Mouse (Mus musculus): ENCODE results near the gene Ly6g6f.
"Not testable (repeated sequence)": the region's sequence is repeated elsewhere in the genome, so short reads cannot be mapped to it uniquely, and the experiment has no call there.

Ly6g6f gene

DNA sequence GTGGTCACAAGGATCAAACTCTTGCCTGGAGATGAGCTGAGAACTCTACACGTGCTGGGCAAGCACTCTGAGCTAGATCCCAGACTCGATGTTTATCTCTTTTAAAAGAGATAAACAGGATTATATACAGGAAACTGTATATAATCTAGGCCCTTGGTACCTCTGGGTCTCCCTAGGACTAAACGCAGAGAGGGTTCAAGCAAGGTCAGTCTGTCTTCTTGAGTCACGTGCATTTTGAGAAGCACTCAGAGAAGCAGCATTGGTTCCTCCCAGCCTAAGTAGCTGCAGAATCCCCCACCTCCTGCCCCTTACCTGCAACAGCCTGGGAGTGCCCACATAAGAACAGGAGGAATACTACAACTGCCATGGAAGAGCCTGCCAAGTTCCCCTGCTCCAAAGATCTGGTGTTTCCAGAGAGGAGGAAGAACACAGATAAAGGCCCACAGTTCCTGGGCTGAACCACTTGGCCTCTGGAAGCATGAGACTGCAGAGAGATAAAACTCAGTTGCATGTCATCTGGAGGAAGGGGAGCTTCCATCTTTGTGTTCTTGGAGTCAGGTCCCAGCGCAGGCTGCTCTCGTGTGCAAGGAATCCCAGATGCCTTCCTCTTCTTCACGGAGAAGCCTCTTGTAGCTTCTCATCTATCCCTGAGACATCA is at the start of gene Ly6g6f:
Gene Ly6g6f, minus strand, starts transcription at position 403 of the 658 bp plus-strand sequence.
- DNase-seq (ENCODE audit: low read depth, low spot score), result no peak

GRCm38 (mm10) chr17:35134801-35135590 is 49.6 kb upstream of the Ly6g6f start, which contains the start of gene Bag6:
TSS of gene Bag6 (plus strand) at chr17:35135178.
- peak; percentile 97 for DNase-seq (ENCODE audit: low read depth, low spot score)

- DNase-seq (ENCODE audit: low read depth, low spot score), result no peak
Measured at GRCm38 (mm10) chr17:35133517-35133916, 48.1 kb upstream of the Ly6g6f start.

- DNase-seq (ENCODE audit: low read depth, low spot score), result no peak
Measured at GRCm38 (mm10) chr17:35132174-35132560, 46.8 kb upstream of the Ly6g6f start.

GRCm38 (mm10) chr17:35131500-35132173 is 46.2 kb upstream of the Ly6g6f start, which contains the start of gene Apom:
TSS of gene Apom (minus strand) at chr17:35132050.
- no peak for DNase-seq (ENCODE audit: low read depth, low spot score)

DNA sequence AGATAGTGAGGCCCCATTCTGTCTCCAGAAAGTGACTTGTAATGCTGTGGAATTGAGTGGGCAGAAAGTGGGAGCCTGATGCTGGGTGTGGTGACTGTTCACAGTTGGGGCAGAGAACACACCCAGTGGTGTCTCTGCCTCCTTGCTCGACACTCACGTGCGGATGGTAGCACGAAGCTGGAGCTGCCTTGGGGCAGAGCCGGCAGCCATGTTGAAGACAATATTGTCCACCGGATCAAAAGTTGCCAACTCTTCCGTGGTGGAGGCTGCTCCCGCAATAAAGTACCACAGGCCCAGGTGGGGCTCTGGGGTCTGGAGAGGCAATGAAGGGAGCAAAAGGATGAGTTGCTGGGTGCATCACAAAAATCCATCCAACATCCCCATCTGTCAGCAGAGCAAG is 45.6 kb upstream of the Ly6g6f start:
- DNase-seq (ENCODE audit: low read depth, low spot score), result no peak

DNA sequence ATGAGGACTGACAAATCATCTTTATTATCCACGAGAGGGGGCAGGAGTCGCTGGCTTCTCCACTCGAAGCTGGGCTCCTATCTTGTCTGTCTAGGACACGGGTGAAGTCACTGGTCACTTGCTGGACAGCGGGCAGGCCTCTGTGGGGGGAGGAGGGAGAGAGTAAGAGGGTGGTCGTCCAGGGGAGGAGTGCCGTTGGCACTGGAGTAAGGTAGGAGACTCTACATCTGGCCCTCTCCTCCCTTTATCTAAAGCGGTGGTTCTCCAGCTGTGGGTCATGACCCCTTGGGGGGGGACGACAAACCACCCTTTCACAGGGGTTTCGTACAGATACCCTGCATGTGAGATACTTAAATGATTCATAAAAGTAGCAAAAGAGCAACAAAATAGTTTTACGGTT is 43.6 kb upstream of the Ly6g6f start:
- no peak for DNase-seq (ENCODE audit: low read depth, low spot score)

GRCm38 (mm10) chr17:35127017-35127416 is 41.6 kb upstream of the Ly6g6f start:
- no peak for DNase-seq (ENCODE audit: low read depth, low spot score)

- peak; percentile 51 for DNase-seq (ENCODE audit: low read depth, low spot score)
Measured at GRCm38 (mm10) chr17:35126206-35126611, 40.8 kb upstream of the Ly6g6f start, which contains the start of gene D17H6S53E. TSS of gene D17H6S53E (plus strand) at chr17:35126373.

- DNase-seq (ENCODE audit: low read depth, low spot score), result no peak
Measured at GRCm38 (mm10) chr17:35125578-35125977, 40.2 kb upstream of the Ly6g6f start.

DNA sequence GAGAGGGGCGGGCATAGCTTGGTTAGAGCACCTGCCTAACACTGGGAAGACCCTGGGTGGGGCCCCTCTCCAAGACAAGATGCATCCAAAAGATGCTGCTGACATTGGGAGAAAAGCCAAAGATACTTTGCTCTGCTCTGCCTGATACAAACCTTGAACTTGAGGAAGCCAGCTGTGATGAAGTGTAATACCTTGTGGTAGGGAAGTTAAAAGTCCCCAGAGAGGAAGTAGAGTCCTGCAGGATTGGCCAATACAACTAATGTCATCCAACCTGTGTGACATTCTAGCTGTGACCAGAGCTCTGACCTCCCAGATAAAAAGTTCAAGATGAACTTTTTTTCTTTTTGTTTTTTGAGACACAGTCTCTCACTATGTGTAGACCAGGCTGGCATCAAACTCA is 39.7 kb upstream of the Ly6g6f start:
- DNase-seq (ENCODE audit: low read depth, low spot score), result no peak

DNA sequence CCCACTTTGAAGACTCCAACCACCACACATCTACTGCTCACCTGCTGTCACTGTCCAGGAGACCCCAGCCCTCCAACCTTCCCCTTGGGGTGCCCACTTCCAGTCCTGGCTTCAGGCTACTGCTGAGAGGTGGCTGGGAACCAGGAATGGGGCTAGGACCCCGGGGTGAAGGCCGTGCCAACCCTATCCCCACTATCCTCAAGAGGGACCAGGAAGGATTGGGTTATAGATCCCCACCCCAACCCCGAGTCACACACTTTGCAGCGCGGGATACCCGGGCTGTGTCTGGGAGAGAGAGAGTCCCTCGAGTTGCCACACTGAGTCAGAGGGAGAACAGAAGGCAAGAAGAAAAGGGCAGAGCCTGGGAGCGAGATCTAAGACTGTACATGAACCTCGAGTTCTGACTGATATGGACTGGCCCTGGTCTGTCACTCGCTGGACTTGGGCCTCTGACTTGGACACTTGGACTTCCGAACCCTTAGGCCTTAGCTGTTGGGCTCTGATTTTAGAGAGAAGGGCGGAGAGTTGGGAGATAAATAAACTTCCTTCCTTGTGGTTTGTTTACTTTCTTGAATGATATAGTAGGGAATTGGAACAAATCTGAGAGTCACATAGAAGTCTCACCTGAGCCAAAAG is 39.0 kb upstream of the Ly6g6f start:
- not testable (repeated sequence) for DNase-seq (ENCODE audit: low read depth, low spot score)

GRCm38 (mm10) chr17:35123287-35123686 is 37.9 kb upstream of the Ly6g6f start:
- not testable (repeated sequence) for DNase-seq (ENCODE audit: low read depth, low spot score)

- DNase-seq (ENCODE audit: low read depth, low spot score), result peak; percentile 65
Measured at GRCm38 (mm10) chr17:35121871-35122303, 36.5 kb upstream of the Ly6g6f start, which contains the start of gene Csnk2b. TSS of gene Csnk2b (minus strand) at chr17:35122053.

DNA sequence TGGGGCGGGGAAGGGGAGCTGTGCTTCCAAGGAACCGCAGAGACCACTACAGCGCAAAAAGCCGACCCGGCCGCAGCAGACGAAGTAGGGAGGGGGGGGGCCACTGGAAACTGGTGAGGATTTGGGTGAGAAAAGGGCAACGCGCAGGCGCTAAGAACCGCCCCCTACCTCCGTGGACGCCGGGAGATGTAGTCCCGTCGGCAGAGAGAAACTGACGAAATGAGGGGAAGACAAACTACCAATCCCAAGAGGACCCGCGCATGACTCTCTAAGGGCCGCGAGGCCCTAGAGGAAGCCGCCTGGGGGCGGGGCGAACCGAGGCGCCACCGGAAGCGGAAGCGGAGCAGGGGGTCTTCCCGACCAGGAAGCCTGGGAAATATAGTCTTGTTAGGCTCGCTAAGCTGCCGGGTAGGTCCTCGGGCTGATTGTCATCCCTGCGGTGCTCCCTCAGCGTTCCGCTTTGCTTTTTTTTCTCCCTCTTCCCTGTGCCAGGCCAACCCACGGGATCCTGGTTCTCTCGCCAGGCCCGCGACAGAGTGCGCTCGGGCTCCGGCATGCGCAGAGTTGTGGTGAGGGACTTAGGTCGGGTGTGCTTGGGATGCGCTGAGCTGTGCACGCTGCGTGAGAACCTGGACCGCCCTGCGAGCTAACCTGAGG is 35.9 kb upstream of the Ly6g6f start, which contains the start of gene Gpank1:
Gene Gpank1, plus strand, starts transcription at position 313 of the 657 bp plus-strand sequence.
- DNase-seq (ENCODE audit: low read depth, low spot score), result peak; percentile 100

GRCm38 (mm10) chr17:35120745-35121142 is 35.3 kb upstream of the Ly6g6f start:
- DNase-seq (ENCODE audit: low read depth, low spot score), result peak; percentile 40

DNA sequence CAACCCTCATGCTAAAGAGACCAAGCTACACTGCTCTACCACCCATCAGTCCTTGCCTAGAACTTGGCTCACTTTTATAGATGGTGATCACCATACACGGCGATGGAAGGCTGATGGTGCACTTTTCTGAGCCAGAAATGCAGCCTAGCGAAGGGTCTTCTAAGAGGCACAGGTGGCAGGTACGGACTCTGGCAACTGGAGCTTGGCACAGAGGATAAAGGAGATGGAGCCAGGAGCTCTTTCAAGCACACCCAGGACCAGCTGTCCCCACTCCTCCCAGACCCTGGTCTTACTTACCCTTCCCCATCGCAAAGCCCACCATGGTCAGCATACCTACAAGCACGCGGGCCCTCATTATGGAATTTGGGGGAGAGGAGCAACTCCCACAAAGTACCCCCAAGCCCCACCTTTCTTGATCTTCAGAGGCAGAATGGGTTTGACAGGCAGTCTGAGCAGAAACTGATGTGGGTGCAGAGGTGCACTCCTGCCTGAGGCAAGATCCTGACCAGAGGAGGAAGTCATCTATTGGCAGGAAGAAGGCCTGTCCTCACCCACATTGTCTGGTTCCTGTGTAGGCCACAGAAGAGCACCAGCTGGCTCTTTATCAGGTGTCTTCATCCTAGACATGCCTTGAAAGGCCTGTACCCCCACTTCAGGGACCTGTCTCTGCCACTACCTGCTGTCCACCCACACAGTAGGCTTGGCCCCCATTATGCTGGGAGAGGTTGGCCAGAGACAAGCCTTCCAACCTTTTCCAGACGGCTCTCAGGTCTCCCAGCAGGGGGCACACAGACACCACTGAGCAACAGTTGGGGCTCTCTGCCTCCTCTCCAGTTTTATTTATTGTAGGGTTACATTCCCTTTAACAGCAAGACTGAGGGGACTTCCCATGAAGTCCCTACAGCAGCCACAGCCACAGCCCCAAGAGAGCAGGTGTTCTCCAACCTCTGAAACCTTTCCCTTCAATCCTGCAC is 29.9 kb upstream of the Ly6g6f start, which contains the start of gene Ly6g5b:
Gene Ly6g5b, minus strand, starts transcription at position 383 of the 974 bp plus-strand sequence.
- no peak for DNase-seq (ENCODE audit: low read depth, low spot score)

- no peak for DNase-seq (ENCODE audit: low read depth, low spot score)
Measured at GRCm38 (mm10) chr17:35111774-35112173, 26.4 kb upstream of the Ly6g6f start.

- no peak for DNase-seq (ENCODE audit: low read depth, low spot score)
Measured at GRCm38 (mm10) chr17:35108097-35108496, 22.7 kb upstream of the Ly6g6f start, which contains the start of gene Ly6g5c. TSS of gene Ly6g5c (plus strand) at chr17:35108279.

GRCm38 (mm10) chr17:35106522-35106921 is 21.1 kb upstream of the Ly6g6f start:
- DNase-seq (ENCODE audit: low read depth, low spot score), result no peak

All from ZHBTc4 (cell line).